Mouse (Mus musculus) small intestine, adult 2 months (tissue): ENCODE data around the gene Myo5a. TPM values are rescaled to one million over a fixed set of nuclear protein-coding genes. Genes with fewer than 3 reads are reported as not detected.

Source experiments
- H3K27ac ChIP-seq: fragments of 200-500 bp; 2 replicates; pipeline ENCODE4 v1.5.1; 2012; ENCODE audit warnings: low read depth, low read length, control low read depth, inconsistent platforms; ENCODE audit not compliant: insufficient read depth
- H3K27me3 ChIP-seq: fragments of 200-500 bp; 2 replicates; pipeline ENCODE4 v1.6.1; 2012; ENCODE audit warnings: mild to moderate bottlenecking, moderate library complexity, low read length, inconsistent platforms; ENCODE audit not compliant: control insufficient read depth, insufficient read depth
- H3K36me3 ChIP-seq: fragments of 200-500 bp; 2 replicates; pipeline ENCODE4 v1.6.1; 2012; ENCODE audit warnings: mild to moderate bottlenecking, low read length, control low read depth, inconsistent platforms; ENCODE audit not compliant: control insufficient read depth, insufficient read depth
- H3K4me1 ChIP-seq: fragments of 200-500 bp; 2 replicates; pipeline ENCODE4 v1.6.1; 2012; ENCODE audit warnings: low read length, inconsistent platforms, mixed read lengths; ENCODE audit not compliant: control insufficient read depth, insufficient read depth, insufficient read length
- H3K4me3 ChIP-seq: fragments of 200-500 bp; 2 replicates; pipeline ENCODE4 v1.5.1; 2012; ENCODE audit warnings: low read depth, mild to moderate bottlenecking, control low read depth, inconsistent platforms, low read length, moderate library complexity
- CTCF ChIP-seq: fragments of 200-500 bp; IDR thresholded peaks from 2 replicates; pipeline ENCODE4 v1.5.1; 2012; ENCODE audit warnings: low read depth, mild to moderate bottlenecking, control low read depth, inconsistent platforms, low read length, moderate library complexity, mixed read lengths; ENCODE audit not compliant: insufficient replicate concordance, insufficient read length; ENCODE audit errors: extremely low read depth
- POLR2A ChIP-seq: fragments of 200-500 bp; IDR thresholded peaks from 2 replicates; pipeline ENCODE4 v1.6.1; 2012; ENCODE audit warnings: low read depth, mild to moderate bottlenecking, control low read depth, inconsistent platforms, low read length, moderate library complexity
- WGBS: fragments of 180-500 bp; shearing (Covaris S2); methylation state at CpG from one replicate; pipeline ENCODE4 v1.1.7; 2018; 5-methylcytosine and 5-hydroxymethylcytosine counted together
- polyA plus RNA-seq: library from polyadenylated mRNA; depleted of rRNA; stranded (reverse); fragments of >200 nt; gene quantifications from 2 replicates; pipeline ENCODE4 v1.2.3, GENCODE M21; 2012

Myo5a gene
- polyA plus RNA-seq, 1 experiment = 1.3 TPM

DNA sequence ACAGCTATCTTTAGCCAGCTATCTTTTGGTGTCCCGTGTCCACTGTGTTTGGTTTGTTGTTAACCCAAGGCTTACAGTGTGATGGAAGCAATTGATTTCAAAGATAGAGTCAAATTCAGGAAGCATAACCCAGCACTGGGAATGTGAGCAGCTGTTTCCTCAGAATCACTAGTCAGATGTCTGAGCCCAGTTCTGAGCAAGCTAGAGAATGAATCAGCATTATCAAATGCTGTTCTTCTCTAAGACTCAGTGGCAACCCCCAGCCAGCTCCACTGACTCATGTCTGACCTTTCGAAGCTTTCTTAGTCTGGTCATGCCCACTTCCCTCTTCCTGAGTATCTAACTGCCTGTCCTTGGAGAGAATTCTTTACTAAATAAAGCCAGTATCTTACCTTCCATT, 125.5 kb downstream of the Myo5a start:
- Histone ChIP-seq H3K4me1 (no peaks in the 10 kb centered on the region), H3K27ac (no peak overlapping the region), H3K4me3 (no peak overlapping the region), H3K27me3 (no peaks in the 10 kb centered on the region), H3K36me3 (no peaks in the 10 kb centered on the region)
- 50% methylated on average over 2 of the region's 2 CpGs for WGBS
- TF ChIP-seq POLR2A (no peak), CTCF (no peak)

DNA sequence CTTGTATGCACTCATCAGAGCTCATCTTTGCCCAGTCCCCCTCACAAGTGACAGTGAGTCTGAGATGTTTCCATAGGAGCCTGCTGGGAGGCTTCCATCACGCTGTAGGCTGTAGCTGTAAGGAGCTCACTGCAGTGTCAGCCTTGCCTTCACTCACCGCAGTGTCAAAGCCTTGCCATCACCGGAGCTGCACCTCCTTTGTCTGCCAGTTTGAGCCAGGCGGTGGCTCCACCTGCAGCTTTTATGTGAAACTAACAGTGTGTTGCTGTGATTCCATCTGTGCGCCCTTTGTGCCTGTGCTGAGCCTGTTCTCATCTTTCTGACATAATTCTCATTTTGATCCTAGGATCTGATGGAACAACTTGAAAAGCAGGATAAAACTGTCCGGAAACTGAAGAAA, 126.5 kb downstream of the Myo5a start:
- WGBS = 49% methylated on average over 6 of the region's 6 CpGs

DNA sequence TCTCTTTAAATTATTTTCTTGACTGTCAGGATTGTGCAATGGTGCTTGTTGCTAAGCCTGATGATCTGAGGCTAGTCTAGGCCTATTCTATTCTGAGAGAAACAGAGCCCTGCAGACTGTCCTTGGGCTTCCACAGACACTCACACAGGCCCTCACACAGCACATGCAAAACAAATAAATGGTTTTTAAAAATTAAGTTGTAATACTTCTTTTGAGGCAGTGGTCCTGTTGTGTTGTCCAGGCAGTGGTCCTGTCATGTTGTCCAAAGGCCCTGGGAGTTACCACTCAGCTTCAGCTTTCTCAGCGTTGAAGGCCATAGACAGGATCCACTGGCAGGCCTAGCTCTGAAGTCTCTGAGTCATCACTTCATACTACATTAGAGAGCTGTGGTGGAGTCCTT, 130.7 kb downstream of the Myo5a start:
- H3K4me1 ChIP-seq = no peaks in the 10 kb centered on the region
- 0 out of 2 replicates have a peak, but pooled peaks cover 1% of the 10 kb centered on the region for H3K36me3 ChIP-seq
- 100% methylated on average over 1 of the region's 1 CpGs for WGBS
- no peak overlapping the region for H3K4me3 ChIP-seq
- H3K27me3 ChIP-seq = no peaks in the 10 kb centered on the region
- no peak overlapping the region for H3K27ac ChIP-seq
- TF ChIP-seq POLR2A (no peak), CTCF (no peak)

More for the DNA sequence above, 126.5 kb downstream of the Myo5a start:
- Histone ChIP-seq H3K27ac (no peak overlapping the region), H3K27me3 (no peaks in the 10 kb centered on the region), H3K4me3 (no peak overlapping the region), H3K4me1 (no peaks in the 10 kb centered on the region), H3K36me3 (no peaks in the 10 kb centered on the region)
- TF ChIP-seq POLR2A (no peak), CTCF (no peak)

DNA sequence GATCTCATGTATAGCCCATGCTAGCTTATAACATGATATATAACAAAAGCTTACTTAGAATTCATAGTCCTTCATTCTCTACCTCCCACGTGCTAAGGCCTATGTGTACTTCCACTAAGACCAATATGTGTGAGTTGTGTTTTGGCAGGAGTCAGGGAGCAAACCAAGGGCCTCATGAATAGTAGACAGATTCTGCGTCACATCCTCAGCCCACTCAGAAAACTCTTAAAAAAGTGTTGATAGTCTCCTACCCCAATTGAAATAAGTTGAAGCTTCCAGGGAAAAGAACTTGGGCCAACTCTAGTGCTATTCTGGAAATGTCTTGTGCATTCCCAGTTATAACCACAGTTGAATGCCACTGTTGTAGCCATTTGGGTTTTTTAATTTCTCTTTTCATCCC, 131.2 kb downstream of the Myo5a start:
- no peaks in the 10 kb centered on the region for H3K4me1 ChIP-seq
- 0 out of 2 replicates have a peak, but pooled peaks cover 1% of the 10 kb centered on the region for H3K36me3 ChIP-seq
- no peaks in the 10 kb centered on the region for H3K27me3 ChIP-seq
- no peak overlapping the region for H3K4me3 ChIP-seq
- H3K27ac ChIP-seq = no peak overlapping the region
- TF ChIP-seq POLR2A (no peak), CTCF (no peak)
- 90% methylated on average over 2 of the region's 2 CpGs for WGBS

DNA sequence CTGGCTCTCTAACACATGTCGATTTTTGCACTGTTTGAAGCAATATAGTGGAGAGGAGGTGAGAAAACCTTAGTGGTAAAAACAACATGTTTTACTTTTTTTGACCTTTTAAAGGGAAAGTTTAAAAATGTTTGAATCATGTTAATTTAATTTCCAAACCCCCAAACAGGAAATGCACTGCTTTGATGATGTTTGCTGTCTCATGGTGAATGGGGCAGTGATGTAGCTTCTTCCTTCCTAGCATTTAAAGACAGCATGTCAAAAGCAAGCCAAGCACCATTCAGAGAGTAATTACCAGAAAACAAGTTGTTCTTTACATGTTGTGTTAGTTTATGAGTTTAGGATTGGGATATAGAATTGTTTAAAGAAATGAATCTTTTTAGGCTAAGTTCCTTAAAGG, 138.4 kb downstream of the Myo5a start:
- no peak for TF ChIP-seq POLR2A
- TF ChIP-seq CTCF = no peak
- 73% methylated on average over 1 of the region's 1 CpGs for WGBS
- no peaks in the 10 kb centered on the region for H3K27me3 ChIP-seq
- H3K27ac ChIP-seq = no peak overlapping the region
- no peaks in the 10 kb centered on the region for H3K36me3 ChIP-seq
- no peak overlapping the region for H3K4me3 ChIP-seq
- H3K4me1 ChIP-seq = no peaks in the 10 kb centered on the region

DNA sequence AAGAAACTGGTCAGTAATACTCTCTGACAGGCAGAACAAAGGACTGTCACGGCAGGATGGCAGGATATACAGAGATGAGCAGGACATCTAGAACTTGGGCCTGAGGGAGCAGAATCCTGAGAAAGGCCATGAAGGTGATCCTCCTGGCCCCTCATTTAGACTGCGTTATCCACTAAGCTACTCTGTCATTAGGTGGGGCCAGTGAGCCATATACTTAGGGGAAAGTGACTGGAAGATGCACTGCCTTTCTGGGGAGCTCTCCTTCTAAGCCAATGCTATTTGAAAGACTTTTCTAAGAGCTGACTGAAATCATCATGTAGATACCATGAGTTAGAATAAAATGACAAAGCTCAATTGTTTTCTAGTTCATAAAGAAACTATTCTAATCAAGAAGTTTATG, 139.5 kb downstream of the Myo5a start:
- H3K4me3 ChIP-seq = no peak overlapping the region
- 66% methylated on average over 2 of the region's 2 CpGs for WGBS
- TF ChIP-seq POLR2A (no peak), CTCF (no peak)
- H3K36me3 ChIP-seq = peaks cover 2% of the 10 kb centered on the region; the same call in 1 of the 2 replicates
- H3K27me3 ChIP-seq = no peaks in the 10 kb centered on the region
- no peaks in the 10 kb centered on the region for H3K4me1 ChIP-seq
- H3K27ac ChIP-seq = no peak overlapping the region

DNA sequence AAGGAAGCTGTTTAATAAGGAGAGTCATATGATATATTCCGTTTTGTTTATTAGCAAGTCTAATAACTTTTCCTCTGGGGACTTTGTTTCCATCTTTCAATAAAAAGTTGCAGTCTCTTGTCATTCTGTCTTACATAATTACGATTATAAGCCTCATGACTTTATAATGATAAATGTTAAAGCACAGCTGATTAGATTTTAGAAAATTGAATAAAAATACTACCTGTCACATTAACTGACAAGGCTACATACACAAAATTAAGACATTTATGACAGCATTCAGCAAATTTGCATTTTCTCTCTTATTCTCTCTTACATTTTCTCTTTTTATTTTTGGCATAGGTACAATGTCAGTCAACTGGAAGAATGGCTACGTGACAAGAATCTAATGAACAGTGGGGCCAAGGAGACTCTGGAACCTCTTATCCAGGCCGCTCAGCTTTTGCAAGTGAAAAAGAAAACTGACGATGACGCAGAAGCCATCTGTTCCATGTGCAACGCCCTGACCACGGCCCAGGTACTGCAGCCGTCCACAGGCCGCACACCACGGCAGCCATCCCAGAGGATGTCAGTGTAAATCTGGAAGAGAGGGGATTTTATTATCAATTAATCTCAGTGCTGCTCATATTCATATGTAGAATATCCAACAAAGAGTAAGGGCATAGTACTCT, 144.1 kb downstream of the Myo5a start:
- Histone ChIP-seq H3K36me3 (peaks cover 2% of the 10 kb centered on the region; the same call in 1 of the 2 replicates), H3K27ac (no peak overlapping the region), H3K4me3 (no peak overlapping the region), H3K27me3 (no peaks in the 10 kb centered on the region), H3K4me1 (no peaks in the 10 kb centered on the region)
- 90% methylated on average over 11 of the region's 11 CpGs for WGBS
- no peak for TF ChIP-seq POLR2A
- TF ChIP-seq CTCF = no peak

DNA sequence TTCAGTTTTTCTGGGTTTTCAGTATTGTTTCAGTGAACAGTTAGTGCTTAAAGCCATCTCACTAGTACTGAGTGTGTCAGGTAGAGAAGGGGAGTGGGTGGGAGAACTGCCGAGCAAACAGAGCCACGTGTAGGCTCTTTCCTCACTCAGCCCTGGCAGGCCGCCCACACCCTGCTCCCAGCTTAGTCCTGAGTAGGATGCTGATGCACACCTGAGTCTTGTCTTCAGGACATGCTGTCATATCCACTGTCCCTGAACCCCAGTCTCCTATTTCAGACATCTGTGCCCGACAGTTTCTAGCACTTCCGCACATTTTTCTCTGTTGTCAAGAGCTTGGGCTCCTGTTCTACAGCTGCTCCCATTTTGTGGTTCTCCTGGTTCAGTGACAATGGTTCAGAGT, 149.1 kb downstream of the Myo5a start:
- H3K4me3 ChIP-seq = no peak overlapping the region
- TF ChIP-seq POLR2A (no peak), CTCF (no peak)
- no peak overlapping the region for H3K27ac ChIP-seq
- peaks cover 2% of the 10 kb centered on the region; the same call in 1 of the 2 replicates for H3K36me3 ChIP-seq
- 73% methylated on average over 5 of the region's 5 CpGs for WGBS
- H3K4me1 ChIP-seq = no peaks in the 10 kb centered on the region
- no peaks in the 10 kb centered on the region for H3K27me3 ChIP-seq
